Mouse (Mus musculus) forebrain, postnatal 0 days (tissue): ENCODE data around the gene Tjp3. TPM values are rescaled to one million over a fixed set of nuclear protein-coding genes. Genes with fewer than 3 reads are reported as not detected.

ENCODE experiments used
- ATAC-seq: fragments of 200-750 bp; cut with Nextera tagmentation; 2 replicates; pipeline ENCODE4 v1.8.0; 2017; ENCODE audit warnings: mild to moderate bottlenecking, moderate library complexity
- DNase-seq: peaks from one replicate; pipeline ENCODE4 v3.0.0-alpha.2; 2015
- H3K27ac ChIP-seq: fragments of 300-500 bp; sonication (generic); 2 replicates; pipeline ENCODE4 v1.5.1; 2014; ENCODE audit warnings: low read depth, mild to moderate bottlenecking, antibody characterized with exemption, low read length, moderate library complexity, mixed read lengths
- H3K27me3 ChIP-seq: fragments of 300-500 bp; sonication (generic); 2 replicates; pipeline ENCODE4 v1.6.1; 2014; ENCODE audit warnings: mild to moderate bottlenecking, low read length, mixed read lengths; ENCODE audit not compliant: insufficient read depth
- H3K36me3 ChIP-seq: fragments of 300-500 bp; sonication (generic); 2 replicates; pipeline ENCODE4 v1.6.1; 2014; ENCODE audit warnings: mild to moderate bottlenecking, moderate library complexity; ENCODE audit not compliant: insufficient read depth
- H3K4me1 ChIP-seq: fragments of 300-500 bp; sonication (generic); 2 replicates; pipeline ENCODE4 v1.6.1; 2014; ENCODE audit warnings: antibody characterized with exemption; ENCODE audit not compliant: insufficient read depth
- H3K4me2 ChIP-seq: fragments of 300-500 bp; sonication (generic); 2 replicates; pipeline ENCODE4 v1.6.1; 2014; ENCODE audit warnings: low read depth, mild to moderate bottlenecking, moderate library complexity
- H3K4me3 ChIP-seq: fragments of 300-500 bp; sonication (generic); 2 replicates; pipeline ENCODE4 v1.5.1; 2014; ENCODE audit warnings: low read depth, low read length, mixed read lengths
- H3K9ac ChIP-seq: fragments of 300-500 bp; sonication (generic); 2 replicates; pipeline ENCODE4 v1.6.1; 2014; ENCODE audit warnings: mild to moderate bottlenecking
- H3K9me3 ChIP-seq: fragments of 300-500 bp; sonication (generic); 2 replicates; pipeline ENCODE4 v1.6.1; 2016; ENCODE audit warnings: low read length
- CTCF ChIP-seq: sonication (generic); IDR thresholded peaks from 2 replicates; pipeline ENCODE4 v1.5.1; 2016; ENCODE audit warnings: antibody characterized with exemption, control low read depth, low read depth
- WGBS: fragments of 180-500 bp; shearing (Covaris S2); extraction: QIAGEN DNeasy Blood & Tissue Kit; methylation state at CpG from one replicate; pipeline ENCODE4 v1.1.7; 2014; 5-methylcytosine and 5-hydroxymethylcytosine counted together
- polyA plus RNA-seq: library from polyadenylated mRNA; unstranded; fragments of >200 nt; fragmentation: Nextera tagmentation; extraction: Ambion mirVana; gene quantifications from 2 replicates; pipeline ENCODE4 v1.2.1, GENCODE M21; 2015
- total RNA-seq: library from RNA; depleted of rRNA; stranded (reverse); fragments of >200 nt; gene quantifications from 2 replicates; pipeline ENCODE4 v1.2.3, GENCODE M21; 2014

Gene Tjp3
- total and polyA plus RNA-seq, 2 experiments from 2014 or later = 5.7 to 8.5 TPM

- Histone ChIP-seq H3K4me2 (no peak overlapping the region), H3K9me3 (no peaks in the 10 kb centered on the region), H3K36me3 (peaks cover 20% of the 10 kb centered on the region), H3K4me1 (no peaks in the 10 kb centered on the region), H3K9ac (no peak overlapping the region), H3K27me3 (peaks cover 2% of the 10 kb centered on the region; the same call in 1 of the 2 replicates), H3K27ac (no peak overlapping the region), H3K4me3 (no peak overlapping the region)
- TF ChIP-seq CTCF = no peak
- 92% methylated on average over 6 of the region's 6 CpGs for WGBS
- DNase-seq (no peak), ATAC-seq (no peak)
Observed at GRCm38 (mm10) chr10:81245166-81245565, 46.2 kb downstream of the Tjp3 start.

GRCm38 (mm10) chr10:81244595-81244994, 46.8 kb downstream of the Tjp3 start:
- Histone ChIP-seq H3K27me3 (peaks cover 4% of the 10 kb centered on the region; the same call in 1 of the 2 replicates), H3K4me3 (no peak overlapping the region), H3K9ac (no peak overlapping the region), H3K9me3 (no peaks in the 10 kb centered on the region), H3K36me3 (peaks cover 18% of the 10 kb centered on the region), H3K4me2 (no peak overlapping the region), H3K27ac (no peak overlapping the region), H3K4me1 (no peaks in the 10 kb centered on the region)
- WGBS = 9% methylated on average over 17 of the region's 17 CpGs
- TF ChIP-seq CTCF = peak; percentile 94
- DNase-seq (peak; percentile 75), ATAC-seq (peak; percentile 83)

- ATAC-seq = peak; percentile 5
- WGBS = 82% methylated on average over 4 of the region's 4 CpGs
- no peak overlapping the region for H3K4me3 ChIP-seq
Observed at GRCm38 (mm10) chr10:81244146-81244545, 47.2 kb downstream of the Tjp3 start.

GRCm38 (mm10) chr10:81242021-81242420, 49.4 kb downstream of the Tjp3 start:
- H3K4me1 ChIP-seq = no peaks in the 10 kb centered on the region
- H3K36me3 ChIP-seq = peaks cover 8% of the 10 kb centered on the region
- no peak overlapping the region for H3K9ac ChIP-seq
- H3K4me2 ChIP-seq = no peak overlapping the region
- no peaks in the 10 kb centered on the region for H3K9me3 ChIP-seq
- DNase-seq (no peak), ATAC-seq (no peak)
- H3K4me3 ChIP-seq = no peak overlapping the region
- WGBS = 93% methylated on average over 16 of the region's 16 CpGs
- TF ChIP-seq CTCF = no peak
- H3K27ac ChIP-seq = no peak overlapping the region
- peaks cover 4% of the 10 kb centered on the region; the same call in 1 of the 2 replicates for H3K27me3 ChIP-seq

More at GRCm38 (mm10) chr10:81244146-81244545, 47.2 kb downstream of the Tjp3 start:
- H3K4me1 ChIP-seq = no peaks in the 10 kb centered on the region
- TF ChIP-seq CTCF = no peak
- H3K9me3 ChIP-seq = no peaks in the 10 kb centered on the region
- DNase-seq = no peak
- no peak overlapping the region for H3K27ac ChIP-seq
- H3K4me2 ChIP-seq = no peak overlapping the region
- H3K36me3 ChIP-seq = peaks cover 15% of the 10 kb centered on the region
- H3K27me3 ChIP-seq = peaks cover 4% of the 10 kb centered on the region; the same call in 1 of the 2 replicates
- no peak overlapping the region for H3K9ac ChIP-seq

GRCm38 (mm10) chr10:81240876-81241275, 50.5 kb downstream of the Tjp3 start:
- H3K9me3 ChIP-seq = no peaks in the 10 kb centered on the region
- TF ChIP-seq CTCF = peak; percentile 74
- H3K36me3 ChIP-seq = peaks cover 7% of the 10 kb centered on the region; the same call in 1 of the 2 replicates
- no peak overlapping the region for H3K27ac ChIP-seq
- WGBS = 20% methylated on average over 13 of the region's 13 CpGs
- no peak overlapping the region for H3K4me2 ChIP-seq
- H3K4me1 ChIP-seq = no peaks in the 10 kb centered on the region
- H3K27me3 ChIP-seq = peaks cover 4% of the 10 kb centered on the region; the same call in 1 of the 2 replicates
- DNase-seq (peak; percentile 72), ATAC-seq (peak; percentile 25; the same call in 1 of the 2 replicates)
- H3K9ac ChIP-seq = no peak overlapping the region
- no peak overlapping the region for H3K4me3 ChIP-seq

- no peak overlapping the region for H3K27ac ChIP-seq
- no peak overlapping the region for H3K9ac ChIP-seq
- ATAC-seq (no peak), DNase-seq (no peak)
- H3K9me3 ChIP-seq = no peaks in the 10 kb centered on the region
- no peak for TF ChIP-seq CTCF
- peaks cover 7% of the 10 kb centered on the region; the same call in 1 of the 2 replicates for H3K36me3 ChIP-seq
- H3K27me3 ChIP-seq = peaks cover 4% of the 10 kb centered on the region; the same call in 1 of the 2 replicates
- H3K4me2 ChIP-seq = no peak overlapping the region
- WGBS = 80% methylated on average over 2 of the region's 2 CpGs
- H3K4me3 ChIP-seq = no peak overlapping the region
- H3K4me1 ChIP-seq = 0 out of 2 replicates have a peak, but pooled peaks cover 2% of the 10 kb centered on the region
Observed at GRCm38 (mm10) chr10:81238618-81239017, 52.8 kb downstream of the Tjp3 start.

- DNase-seq = no peak
- H3K27me3 ChIP-seq = peaks cover 4% of the 10 kb centered on the region; the same call in 1 of the 2 replicates
- no peak overlapping the region for H3K9ac ChIP-seq
Observed at GRCm38 (mm10) chr10:81236471-81237268, 54.7 kb downstream of the Tjp3 start.

More at GRCm38 (mm10) chr10:81236471-81237268, 54.7 kb downstream of the Tjp3 start:
- no peak overlapping the region for H3K4me2 ChIP-seq
- no peak for TF ChIP-seq CTCF
- H3K9me3 ChIP-seq = no peaks in the 10 kb centered on the region
- no peak overlapping the region for H3K27ac ChIP-seq
- 87% methylated on average over 12 of the region's 12 CpGs for WGBS
- no peak for ATAC-seq
- 0 out of 2 replicates have a peak, but pooled peaks cover 4% of the 10 kb centered on the region for H3K4me1 ChIP-seq
- H3K36me3 ChIP-seq = 0 out of 2 replicates have a peak, but pooled peaks cover 4% of the 10 kb centered on the region
- H3K4me3 ChIP-seq = no peak overlapping the region
